18 mouse cellular contexts compared by ENCODE assay signal in genomic region chr9:122172612-122173186, GRCm38 (mm10). TPM values are rescaled to one million over a fixed set of nuclear protein-coding genes. Genes with fewer than 3 reads are reported as not detected.
A peak's percentile ranks its signal among the peaks of the same experiment; 100 is the strongest.
DNase-seq lines count a peak whose midpoint lies in the region; ATAC-seq and TF ChIP-seq lines count a peak whose summit lies in the region.
"Had no signal": no experiment of that assay in that cellular context is flagged by ENCODE, and none has a peak within 500 bp of the region (broad histone marks: within the 10 kb centered on the region; RNA-seq: fewer than 3 reads in every experiment).

No protein-coding gene starts in this region.

- TF ChIP-seq EP300 in heart, postnatal 0 days (IDR thresholded peaks at IDR 0.05; ENCODE audit: low read depth) = no peak

- H3K27ac ChIP-seq in cerebellum, adult 2 months (ENCODE audit: insufficient read depth, low read length) = no peak overlapping the region; the same call in 1 of the 2 replicates
- 0 out of 2 replicates have a peak overlapping the region, but pooled peaks have one; percentile 52 for H3K27ac ChIP-seq in heart, postnatal 0 days (ENCODE audit: low read depth)
- peak overlapping the region; percentile 76 for H3K27ac ChIP-seq in kidney, embryonic 16.5 days (ENCODE audit: low read length)
- 0 out of 2 replicates have a peak overlapping the region, but pooled peaks have one; percentile 2 for H3K27ac ChIP-seq in lung, embryonic 15.5 days
- H3K27ac ChIP-seq: embryonic facial prominence, embryonic 13.5 days; forebrain, embryonic 12.5 days; hindbrain, embryonic 12.5 days; hindbrain, postnatal 0 days had no signal

- no peak overlapping the region for H3K4me2 ChIP-seq in heart, postnatal 0 days (ENCODE audit: low read depth, low read length)
- no peak overlapping the region for H3K4me2 ChIP-seq in kidney, embryonic 16.5 days (replicated peaks; ENCODE audit: low read depth, low read length)
- no peak overlapping the region for H3K4me2 ChIP-seq in lung, embryonic 15.5 days
- H3K4me2 ChIP-seq: embryonic facial prominence, embryonic 13.5 days; forebrain, embryonic 12.5 days; heart, embryonic 11.5 days; hindbrain, embryonic 12.5 days had no signal

- no peaks in the 10 kb centered on the region for H3K27me3 ChIP-seq in cerebellum, adult 2 months (ENCODE audit: control insufficient read depth, insufficient read depth, low read length)
- H3K27me3 ChIP-seq in heart, postnatal 0 days (ENCODE audit: control insufficient read depth, insufficient read depth, low read length) = no peaks in the 10 kb centered on the region
- H3K27me3 ChIP-seq in kidney, embryonic 16.5 days (ENCODE audit: insufficient read depth, low read length) = no peaks in the 10 kb centered on the region
- no peaks in the 10 kb centered on the region for H3K27me3 ChIP-seq in lung, embryonic 15.5 days
- H3K27me3 ChIP-seq: embryonic facial prominence, embryonic 13.5 days; forebrain, embryonic 12.5 days; hindbrain, embryonic 12.5 days had no signal

- TF ChIP-seq POLR2A in cerebellum, adult 2 months (IDR thresholded peaks at IDR 0.05; ENCODE audit: borderline replicate concordance, insufficient read depth, low read length) = no peak

- H3K36me3 ChIP-seq in heart, postnatal 0 days (replicated peaks; ENCODE audit: control insufficient read depth, insufficient read depth, low read length) = peaks cover 14% of the 10 kb centered on the region; the same call in 1 of the 2 replicates
- H3K36me3 ChIP-seq in kidney, embryonic 16.5 days (ENCODE audit: insufficient read depth, low read length) = peaks cover 12% of the 10 kb centered on the region
- peaks cover 23% of the 10 kb centered on the region; the same call in 1 of the 2 replicates for H3K36me3 ChIP-seq in lung, embryonic 15.5 days

- ATAC-seq in heart, postnatal 0 days (ENCODE audit: insufficient read depth, low read depth) = no peak
- no peak for ATAC-seq in kidney, embryonic 16.5 days (ENCODE audit: low FRiP score, low TSS enrichment)
- ATAC-seq in lung, embryonic 15.5 days (ENCODE audit: borderline replicate concordance, extremely low read depth, low FRiP score, low TSS enrichment) = no peak
- ATAC-seq: forebrain, embryonic 16.5 days had no signal

- DNase-seq in cerebellum, adult 2 months = no peak
- no peak for DNase-seq in cerebellum, postnatal 4 days (ENCODE audit: low spot score in 2 of 2)
- DNase-seq in heart, postnatal 0 days (ENCODE audit: low spot score) = no peak
- DNase-seq in heart, postnatal 4 days = no peak
- DNase-seq in kidney, adult 8-10 months = no peak
- no peak for DNase-seq in lung, adult 18-20 months
- DNase-seq: adrenal gland, postnatal 25 days; cerebellum, adult 8-10 months; gastrocnemius, postnatal 25 days; heart, postnatal 36 days had no signal

- peaks cover 44% of the 10 kb centered on the region for H3K4me1 ChIP-seq in cerebellum, adult 2 months (ENCODE audit: control insufficient read depth, insufficient read depth, low read length)
- H3K4me1 ChIP-seq in heart, postnatal 0 days (ENCODE audit: control insufficient read depth, insufficient read depth) = peaks cover 25% of the 10 kb centered on the region
- peaks cover 21% of the 10 kb centered on the region for H3K4me1 ChIP-seq in kidney, embryonic 16.5 days (ENCODE audit: insufficient read depth, low read length)
- H3K4me1 ChIP-seq in lung, embryonic 15.5 days = no peaks in the 10 kb centered on the region
- H3K4me1 ChIP-seq: forebrain, embryonic 12.5 days had no signal

- no peak overlapping the region for H3K4me3 ChIP-seq in cerebellum, adult 2 months (replicated peaks; ENCODE audit: insufficient read depth, low read depth, low read length)
- no peak overlapping the region for H3K4me3 ChIP-seq in heart, postnatal 0 days (ENCODE audit: low read depth, low read length)
- H3K4me3 ChIP-seq in kidney, embryonic 16.5 days (ENCODE audit: low read length) = no peak overlapping the region
- H3K4me3 ChIP-seq in lung, embryonic 15.5 days = no peak overlapping the region
- H3K4me3 ChIP-seq: embryonic facial prominence, embryonic 13.5 days; forebrain, embryonic 12.5 days; hindbrain, embryonic 12.5 days had no signal

- H3K9me3 ChIP-seq in heart, postnatal 0 days (replicated peaks; ENCODE audit: control insufficient read depth, low read length) = no peaks in the 10 kb centered on the region
- no peaks in the 10 kb centered on the region for H3K9me3 ChIP-seq in kidney, embryonic 16.5 days (ENCODE audit: low read length)
- H3K9me3 ChIP-seq in lung, embryonic 15.5 days = no peaks in the 10 kb centered on the region
- H3K9me3 ChIP-seq: embryonic facial prominence, embryonic 13.5 days; forebrain, embryonic 12.5 days; hindbrain, embryonic 12.5 days had no signal

- WGBS in cerebellum, adult 2 months = 87% methylated on average over 11 of the region's 11 CpGs
- WGBS in heart, postnatal 0 days = 79% methylated on average over 11 of the region's 11 CpGs
- 83% methylated on average over 11 of the region's 11 CpGs for WGBS in kidney, embryonic 16.5 days
- 74% methylated on average over 11 of the region's 11 CpGs for WGBS in lung, embryonic 15.5 days

- TF ChIP-seq CTCF in cerebellum, adult 2 months (IDR thresholded peaks at IDR 0.05; ENCODE audit: borderline replicate concordance, insufficient read depth, low read depth, low read length) = peak; percentile 7; the same call in 1 of the 2 replicates
- 0 out of 2 replicates have a peak, but pooled peaks have one; percentile 9 for TF ChIP-seq CTCF in heart, postnatal 0 days (IDR thresholded peaks at IDR 0.05; ENCODE audit: low read depth)

- H3K9ac ChIP-seq in heart, postnatal 0 days (replicated peaks; ENCODE audit: low read depth, low read length) = no peak overlapping the region
- H3K9ac ChIP-seq in kidney, embryonic 16.5 days (replicated peaks; ENCODE audit: low read length) = no peak overlapping the region
- H3K9ac ChIP-seq in lung, embryonic 15.5 days = no peak overlapping the region
- H3K9ac ChIP-seq: embryonic facial prominence, embryonic 13.5 days; forebrain, embryonic 12.5 days; hindbrain, embryonic 12.5 days had no signal

RNA-seq across cellular contexts. Expression of gene Snrk, which starts 55.6 kb away (rescaled TPM):
- 323 and 380 TPM in 2 replicates for polyA plus RNA-seq in cerebellum, adult 2 months (2012; rRNA removed)
- 60.4 and 61.7 TPM in 2 replicates for total RNA-seq in heart, postnatal 0 days (2014; rRNA removed; ENCODE audit: low replicate concordance)
- polyA plus RNA-seq in heart, postnatal 0 days (2015; fragmentation: Nextera tagmentation; extraction: Ambion mirVana) = 39.5 and 40.3 TPM in 2 replicates
- total RNA-seq in heart, postnatal 4 days (2021) = 10 to 100 TPM; 77.8 to 78.7 TPM
- polyA plus RNA-seq in kidney, embryonic 16.5 days (2015; fragmentation: Nextera tagmentation; extraction: Ambion mirVana) = 63.3 and 65.1 TPM in 2 replicates
- 81.2 and 83.3 TPM in 2 replicates for polyA plus RNA-seq in lung, embryonic 15.5 days (2015; fragmentation: Nextera tagmentation; extraction: Ambion mirVana)
